21 mouse cellular contexts compared by ENCODE assay signal in genomic region chr11:89356479-89356878, GRCm38 (mm10). TPM values are rescaled to one million over a fixed set of nuclear protein-coding genes. Genes with fewer than 3 reads are reported as not detected.
"Had no signal": no experiment of that assay in that cellular context is flagged by ENCODE, and none has a peak within 500 bp of the region (broad histone marks: within the 10 kb centered on the region; RNA-seq: fewer than 3 reads in every experiment).

No protein-coding gene starts in this region.

- H3K36me3 ChIP-seq: limb, embryonic 10.5 days; limb, embryonic 13.5 days; liver, embryonic 12.5 days; liver, embryonic 15.5 days; midbrain, embryonic 12.5 days; neural tube, embryonic 12.5 days; neural tube, embryonic 15.5 days had no signal

- H3K9me3 ChIP-seq: limb, embryonic 10.5 days; limb, embryonic 13.5 days; liver, embryonic 12.5 days; liver, embryonic 15.5 days; midbrain, embryonic 12.5 days; neural tube, embryonic 12.5 days; neural tube, embryonic 15.5 days had no signal

- H3K27ac ChIP-seq: kidney, postnatal 0 days; layer of hippocampus, adult 2 months; limb, embryonic 10.5 days; limb, embryonic 13.5 days; liver, embryonic 12.5 days; liver, embryonic 15.5 days; midbrain, embryonic 12.5 days; neural tube, embryonic 12.5 days; neural tube, embryonic 15.5 days; stomach, postnatal 0 days had no signal

- H3K4me1 ChIP-seq: liver, embryonic 12.5 days; liver, embryonic 15.5 days had no signal

- H3K27me3 ChIP-seq: limb, embryonic 13.5 days; liver, embryonic 12.5 days; liver, embryonic 15.5 days; midbrain, embryonic 12.5 days; neural tube, embryonic 12.5 days; neural tube, embryonic 15.5 days had no signal

- DNase-seq: kidney, adult 18-20 months; kidney, postnatal 25 days; layer of hippocampus, adult 9-11 months; liver; lung, adult 18-20 months; right cerebral cortex, adult 18-20 months; right cerebral cortex, postnatal 14 days; right cerebral cortex, postnatal 4 days; thymus, adult 2 months; thymus, postnatal 25 days had no signal

- H3K4me3 ChIP-seq: layer of hippocampus, adult 2 months; limb, embryonic 10.5 days; limb, embryonic 13.5 days; liver, embryonic 12.5 days; liver, embryonic 15.5 days; midbrain, embryonic 12.5 days; neural tube, embryonic 12.5 days; neural tube, embryonic 15.5 days had no signal

- H3K4me2 ChIP-seq: limb, embryonic 13.5 days; liver, embryonic 12.5 days; liver, embryonic 15.5 days; midbrain, embryonic 12.5 days; neural tube, embryonic 12.5 days; neural tube, embryonic 15.5 days had no signal

- H3K9ac ChIP-seq: limb, embryonic 13.5 days; liver, embryonic 12.5 days; liver, embryonic 15.5 days; midbrain, embryonic 12.5 days; neural tube, embryonic 12.5 days; neural tube, embryonic 15.5 days had no signal

- ATAC-seq: intestine, embryonic 16.5 days; liver, embryonic 12.5 days had no signal

RNA-seq across cellular contexts. Expression of gene Nog, which starts 54.3 kb away (rescaled TPM):
- polyA plus RNA-seq: liver, embryonic 15.5 days had no signal
